In genomic region chr7:45704730-45705442, GRCm38 (mm10) we compare ENCODE assay signal across 8 mouse cellular contexts. TPM values are rescaled to one million over a fixed set of nuclear protein-coding genes. Genes with fewer than 3 reads are reported as not detected.
A peak's percentile ranks its signal among the peaks of the same experiment; 100 is the strongest.
DNase-seq lines count a peak whose midpoint lies in the region; ATAC-seq and TF ChIP-seq lines count a peak whose summit lies in the region.

Gene Dbp, plus strand, starts transcription at chr7:45705088.

- H3K4me2 ChIP-seq in forebrain, postnatal 0 days (ENCODE audit: low read depth): peak within 1 kb of the TSS; percentile 97
- peak within 1 kb of the TSS; percentile 97 for H3K4me2 ChIP-seq in lung, embryonic 16.5 days (ENCODE audit: low read depth, low read length)

- peak; percentile 84 for ATAC-seq in G1E (ENCODE audit: extremely low read depth, insufficient number of reproducible peaks, low FRiP score, poor library complexity, severe bottlenecking)
- peak; percentile 81 for ATAC-seq in forebrain, postnatal 0 days
- peak; percentile 91 for ATAC-seq in lung, embryonic 16.5 days (ENCODE audit: low read depth)

- H3K4me3 ChIP-seq in G1E (ENCODE audit: low read depth, low read length): peak within 1 kb of the TSS; percentile 81
- H3K4me3 ChIP-seq in cerebellum, adult 2 months (replicated peaks; ENCODE audit: insufficient read depth, low read depth, low read length): peak within 1 kb of the TSS; percentile 96
- H3K4me3 ChIP-seq in forebrain, postnatal 0 days (ENCODE audit: low read depth, low read length): peak within 1 kb of the TSS; percentile 41
- H3K4me3 ChIP-seq in lung, embryonic 16.5 days (ENCODE audit: low read length): peak within 1 kb of the TSS; percentile 68

- no peak for TF ChIP-seq CTCF in G1E (IDR thresholded peaks at IDR 0.05; ENCODE audit: low read depth, low read length)
- no peak for TF ChIP-seq CTCF in cerebellum, adult 2 months (IDR thresholded peaks at IDR 0.05; ENCODE audit: borderline replicate concordance, insufficient read depth, low read depth, low read length)
- TF ChIP-seq CTCF in forebrain, postnatal 0 days (IDR thresholded peaks at IDR 0.05; ENCODE audit: low read depth): no peak

- peaks cover 28% of the 10 kb centered on the region for H3K27me3 ChIP-seq in G1E (ENCODE audit: insufficient read depth, low read length)
- H3K27me3 ChIP-seq in cerebellum, adult 2 months (ENCODE audit: control insufficient read depth, insufficient read depth, low read length): no peaks in the 10 kb centered on the region
- no peaks in the 10 kb centered on the region for H3K27me3 ChIP-seq in forebrain, postnatal 0 days (ENCODE audit: insufficient read depth, low read length)
- H3K27me3 ChIP-seq in lung, embryonic 16.5 days (ENCODE audit: control insufficient read depth, insufficient read depth, low read depth, low read length): peaks cover 13% of the 10 kb centered on the region

- 0 out of 2 replicates have a peak, but pooled peaks have one; percentile 34 for TF ChIP-seq POLR2A in cerebellum, adult 2 months (IDR thresholded peaks at IDR 0.05; ENCODE audit: borderline replicate concordance, insufficient read depth, low read length)

- H3K9me3 ChIP-seq in G1E (replicated peaks): no peaks in the 10 kb centered on the region
- no peaks in the 10 kb centered on the region for H3K9me3 ChIP-seq in forebrain, postnatal 0 days (ENCODE audit: low read length)
- H3K9me3 ChIP-seq in lung, embryonic 16.5 days (ENCODE audit: control insufficient read depth, low read length): no peaks in the 10 kb centered on the region

- peak within 1 kb of the TSS; percentile 60 for H3K9ac ChIP-seq in forebrain, postnatal 0 days
- H3K9ac ChIP-seq in lung, embryonic 16.5 days (ENCODE audit: low read length): peak within 1 kb of the TSS; percentile 80

- peak within 1 kb of the TSS; percentile 96 for H3K27ac ChIP-seq in cerebellum, adult 2 months (ENCODE audit: insufficient read depth, low read length)
- peak within 1 kb of the TSS; percentile 95 for H3K27ac ChIP-seq in forebrain, postnatal 0 days (ENCODE audit: low read depth, low read length)
- peak within 1 kb of the TSS; percentile 79 for H3K27ac ChIP-seq in lung, embryonic 16.5 days (ENCODE audit: low read length)

- under 1% methylated on average over 36 of the region's 36 CpGs for WGBS in cerebellum, adult 2 months
- WGBS in forebrain, postnatal 0 days: under 1% methylated on average over 36 of the region's 36 CpGs
- WGBS in lung, embryonic 16.5 days: under 1% methylated on average over 36 of the region's 36 CpGs

- peaks cover 19% of the 10 kb centered on the region for H3K36me3 ChIP-seq in G1E (replicated peaks)
- H3K36me3 ChIP-seq in forebrain, postnatal 0 days (ENCODE audit: insufficient read depth): 0 out of 2 replicates have a peak, but pooled peaks cover 2% of the 10 kb centered on the region
- H3K36me3 ChIP-seq in lung, embryonic 16.5 days (ENCODE audit: control insufficient read depth, insufficient read depth, low read length): no peaks in the 10 kb centered on the region

- H3K4me1 ChIP-seq in G1E (ENCODE audit: insufficient read depth, low read depth, low read length): peaks cover 87% of the 10 kb centered on the region
- peaks cover 27% of the 10 kb centered on the region for H3K4me1 ChIP-seq in cerebellum, adult 2 months (ENCODE audit: control insufficient read depth, insufficient read depth, low read length)
- H3K4me1 ChIP-seq in forebrain, postnatal 0 days (ENCODE audit: insufficient read depth): peaks cover 46% of the 10 kb centered on the region
- peaks cover 50% of the 10 kb centered on the region for H3K4me1 ChIP-seq in lung, embryonic 16.5 days (replicated peaks; ENCODE audit: control insufficient read depth, insufficient read depth, low read length)

- peak; percentile 100 for DNase-seq in G1E (ENCODE audit: low spot score)
- peak; percentile 98 to 100 for DNase-seq in cerebellum, adult 2 months
- DNase-seq in forebrain, postnatal 0 days: peak; percentile 99
- DNase-seq in heart, postnatal 4 days: peak; percentile 99
- DNase-seq in layer of hippocampus, adult 9-10 months (ENCODE audit: low spot score): peak; percentile 99
- DNase-seq in ovary, postnatal 10 days (ENCODE audit: low spot score): peak; percentile 90
- DNase-seq in thymus, postnatal 10 days (ENCODE audit: low spot score in 2 of 2): peak; percentile 96 to 100

RNA-seq across cellular contexts. Expression of gene Dbp, which starts in this region (rescaled TPM):
- total RNA-seq in G1E (2014; fragmentation: Nextera tagmentation) (22.8 and 30.2 TPM in 2 replicates), G1E (2017) (33.7 and 37.8 TPM in 2 replicates)
- 18.0 and 23.0 TPM in 2 replicates for polyA plus RNA-seq in G1E (2012)
- 222 and 239 TPM in 2 replicates for polyA plus RNA-seq in cerebellum, adult 2 months (2012; rRNA removed)
- 9.0 and 11.7 TPM in 2 replicates for total RNA-seq in forebrain, postnatal 0 days (2014; rRNA removed)
- 6.4 and 6.6 TPM in 2 replicates for polyA plus RNA-seq in forebrain, postnatal 0 days (2015; fragmentation: Nextera tagmentation; extraction: Ambion mirVana)
- total RNA-seq in heart, postnatal 4 days (2021): 10 to 100 TPM; 22.6 to 25.1 TPM
- polyA plus RNA-seq in lung, embryonic 16.5 days (2015; fragmentation: Nextera tagmentation; extraction: Ambion mirVana): 1.5 and 1.7 TPM in 2 replicates

Comparison
In these comparisons a context has a peak if more than half of its experiments do, and no peak if none do; other contexts are left out.
1. Peak in every context shown above with its lines: DNase-seq, ATAC-seq, H3K4me3 ChIP-seq and H3K27ac ChIP-seq.
2. H3K4me3 ChIP-seq: peak in every context shown above with its lines; median percentile 96 in cerebellum, adult 2 months; 81 in G1E; 68 in lung, embryonic 16.5 days; 41 in forebrain, postnatal 0 days.